Mouse (Mus musculus) bone marrow, adult 2 months (tissue): Measurements from ENCODE around the gene 2410131K14Rik. TPM values are rescaled to one million over a fixed set of nuclear protein-coding genes. Genes with fewer than 3 reads are reported as not detected.
A peak's percentile ranks its signal among the peaks of the same experiment; 100 is the strongest.

Experiments used
- H3K27ac ChIP-seq: fragments of 200-500 bp; 2 replicates; pipeline ENCODE4 v1.5.1; 2012; ENCODE audit warnings: low read depth, mild to moderate bottlenecking, control low read depth, inconsistent platforms, low read length; ENCODE audit not compliant: control insufficient read depth, poor library complexity, insufficient read depth
- H3K4me1 ChIP-seq: fragments of 200-500 bp; 2 replicates; pipeline ENCODE4 v1.6.1; 2011; ENCODE audit warnings: low read length; ENCODE audit not compliant: control insufficient read depth, insufficient read depth
- H3K4me3 ChIP-seq: fragments of 200-500 bp; replicated peaks from 2 replicates; pipeline ENCODE3; 2011; ENCODE audit warnings: mild to moderate bottlenecking, low read depth, low read length, control low read depth; ENCODE audit not compliant: control insufficient read depth
- CTCF ChIP-seq: fragments of 200-500 bp; IDR thresholded peaks from 2 replicates; pipeline ENCODE4 v1.5.1; 2011; ENCODE audit warnings: low read length, control low read depth; ENCODE audit not compliant: control insufficient read depth, insufficient read depth
- POLR2A ChIP-seq: fragments of 200-500 bp; IDR thresholded peaks from 2 replicates; pipeline ENCODE4 v1.6.1; 2011; ENCODE audit warnings: low read depth, mild to moderate bottlenecking, control low read depth, low read length, borderline replicate concordance; ENCODE audit not compliant: control insufficient read depth
- WGBS: fragments of 180-500 bp; shearing (Covaris S2); methylation state at CpG from one replicate; pipeline ENCODE4 v1.1.7; 2018; 5-methylcytosine and 5-hydroxymethylcytosine counted together
- polyA plus RNA-seq: library from polyadenylated mRNA; stranded (reverse); fragments of >200 nt; gene quantifications from 2 replicates; pipeline ENCODE4 v1.2.4, GENCODE M21; 2011; ENCODE audit warnings: low replicate concordance; ENCODE audit not compliant: missing spikeins, insufficient read depth, insufficient read length

The 2410131K14Rik gene
- polyA plus RNA-seq, result 0.57 and 3.1 TPM in 2 replicates

DNA sequence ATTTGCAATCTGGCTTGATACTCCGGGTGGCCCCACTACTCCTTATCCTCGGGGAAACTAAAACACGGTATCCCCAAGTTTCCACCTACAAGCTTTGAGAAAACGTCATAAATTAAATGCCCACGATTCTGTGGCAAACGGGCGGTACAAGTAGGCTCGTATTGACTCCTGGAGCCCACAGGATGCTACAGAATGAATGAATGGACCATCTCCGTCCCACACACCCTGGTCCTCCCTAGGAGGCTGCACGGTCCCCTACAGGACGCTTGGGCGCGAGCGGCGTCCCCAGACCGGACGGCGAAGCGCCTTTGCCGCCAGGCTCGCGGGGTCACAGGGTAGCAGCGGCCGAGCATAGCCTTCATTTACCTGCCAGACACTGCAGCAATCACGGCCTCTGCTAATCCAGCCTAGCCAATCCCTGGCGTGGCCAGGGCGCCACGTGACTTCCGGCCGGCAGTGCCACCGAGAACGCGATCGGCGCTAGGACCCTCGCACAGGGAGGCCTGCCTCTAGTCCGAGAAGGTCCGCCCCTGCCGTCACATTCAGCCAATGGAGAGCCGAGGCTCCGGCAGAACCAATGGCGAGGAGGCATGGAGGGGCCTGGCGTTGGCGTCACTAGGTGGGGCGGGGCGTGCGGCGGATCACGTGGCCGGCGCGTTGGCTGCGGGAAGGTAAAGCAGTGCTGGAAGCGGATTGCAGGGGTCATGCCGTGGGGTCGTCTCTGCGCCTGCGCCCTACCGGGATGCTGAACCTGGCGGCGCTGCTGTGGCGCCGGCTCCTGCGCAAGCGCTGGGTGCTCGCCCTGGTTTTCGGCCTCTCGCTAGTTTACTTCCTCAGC lies at the start of gene 2410131K14Rik, which contains the start of gene Rnft2:
2410131K14Rik (plus strand) TSS at position 622 of the 838 bp plus-strand sequence.
Rnft2 (minus strand) TSS at position 511 of the 838 bp plus-strand sequence.
- TF ChIP-seq POLR2A (peak; percentile 33; the same call in 1 of the 2 replicates), CTCF (no peak)
- Histone ChIP-seq H3K4me3 (peak within 1 kb of the TSS; percentile 84), H3K27ac (peak within 1 kb of the TSS; percentile 37; the same call in 1 of the 2 replicates), H3K4me1 (no peaks in the 10 kb centered on the region; the same call in 1 of the 2 replicates)
- under 1% methylated on average over 68 of the region's 68 CpGs for WGBS

- WGBS, result 74% methylated on average over 13 of the region's 13 CpGs
- no peak overlapping the region for H3K27ac ChIP-seq
- no peak overlapping the region for H3K4me3 ChIP-seq
- no peaks in the 10 kb centered on the region for H3K4me1 ChIP-seq
- TF ChIP-seq CTCF, result no peak
- TF ChIP-seq POLR2A, result no peak
Measured at GRCm38 (mm10) chr5:118197421-118197820, 47.6 kb upstream of the 2410131K14Rik start.

DNA sequence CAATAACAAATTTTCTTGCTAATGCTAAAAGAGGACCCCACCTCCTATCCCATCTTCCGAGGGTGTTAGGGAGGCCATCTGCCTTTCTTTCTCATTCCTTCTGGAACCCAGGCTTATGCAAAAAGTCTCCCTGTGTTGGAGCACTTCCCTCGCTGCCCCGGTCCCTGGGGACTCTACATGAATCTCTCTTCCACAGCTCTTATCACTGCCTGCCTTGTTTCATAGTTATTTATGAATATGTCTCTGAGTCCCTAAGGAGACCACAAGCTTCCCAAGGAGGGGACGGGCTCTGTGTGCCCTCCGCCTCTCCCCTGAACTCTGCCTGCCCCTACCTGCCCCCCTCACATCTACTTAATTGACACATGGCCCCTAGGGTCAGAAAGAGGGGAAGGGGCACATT lies 45.4 kb upstream of the 2410131K14Rik start:
- Histone ChIP-seq H3K4me3 (no peak overlapping the region), H3K27ac (no peak overlapping the region), H3K4me1 (no peaks in the 10 kb centered on the region)
- TF ChIP-seq POLR2A (no peak), CTCF (no peak)
- 82% methylated on average over 5 of the region's 5 CpGs for WGBS

DNA sequence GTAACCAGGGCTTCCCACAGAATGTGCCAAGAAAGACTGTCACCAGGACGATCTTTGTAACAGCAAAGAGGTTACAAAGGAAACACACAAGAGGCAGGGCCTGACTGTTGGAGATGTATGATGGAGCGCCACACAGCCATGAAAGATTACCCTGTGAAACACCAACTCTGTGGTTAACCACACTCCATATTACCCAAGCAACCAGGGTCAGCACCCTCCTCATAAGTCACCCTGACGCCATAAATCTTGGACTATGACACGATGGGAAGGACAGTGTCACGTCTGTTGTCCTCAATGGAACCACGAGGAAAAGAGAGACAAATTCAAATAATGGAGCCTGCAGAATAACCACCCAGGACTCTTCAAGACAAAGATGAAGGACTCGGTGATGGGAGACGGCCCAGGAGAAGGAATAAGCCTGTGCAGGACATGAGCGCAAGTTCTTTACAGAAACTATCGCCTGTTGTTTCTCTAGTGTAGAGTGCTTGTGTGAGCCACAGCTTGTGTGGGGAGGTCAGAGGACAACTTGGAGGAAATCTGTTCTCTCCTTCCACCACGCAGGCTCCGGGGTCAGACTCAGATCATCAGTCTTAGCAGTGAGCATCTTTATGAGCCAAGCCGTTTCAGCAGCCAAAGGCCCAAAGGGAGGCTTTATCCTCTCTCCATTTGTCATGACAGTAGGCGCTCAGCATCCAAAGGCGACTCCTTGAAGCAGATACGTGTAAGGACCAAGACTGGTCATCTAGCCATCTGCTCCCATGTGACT lies 40.2 kb upstream of the 2410131K14Rik start:
- TF ChIP-seq POLR2A, result no peak
- 39% methylated on average over 16 of the region's 16 CpGs for WGBS

GRCm38 (mm10) chr5:118205852-118206251 lies 39.2 kb upstream of the 2410131K14Rik start:
- no peak overlapping the region for H3K27ac ChIP-seq
- WGBS, result 76% methylated on average over 8 of the region's 8 CpGs
- H3K4me3 ChIP-seq, result no peak overlapping the region
- no peaks in the 10 kb centered on the region for H3K4me1 ChIP-seq
- TF ChIP-seq POLR2A (no peak), CTCF (no peak)

More for the DNA sequence above, 40.2 kb upstream of the 2410131K14Rik start:
- Histone ChIP-seq H3K27ac (no peak overlapping the region), H3K4me1 (no peaks in the 10 kb centered on the region), H3K4me3 (no peak overlapping the region)

DNA sequence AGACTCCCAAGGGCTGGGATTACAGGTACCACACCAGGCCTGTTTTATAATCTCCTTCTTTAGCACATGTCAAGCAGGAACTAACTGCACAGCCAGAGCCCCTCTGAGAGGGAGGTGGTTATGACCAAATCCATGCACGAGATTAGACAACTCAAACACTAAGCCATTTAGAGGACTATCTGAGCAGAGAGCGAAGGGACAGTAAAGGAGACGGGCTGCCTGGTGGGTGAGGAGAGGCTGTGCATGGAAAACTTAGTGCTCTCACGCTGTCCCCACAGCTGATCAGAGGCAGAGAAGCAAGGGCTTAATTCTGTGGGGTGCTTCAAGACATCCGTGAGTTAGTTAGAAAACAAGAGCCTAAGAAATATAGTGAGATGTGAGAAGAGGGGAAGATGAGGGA lies 31.0 kb upstream of the 2410131K14Rik start:
- Histone ChIP-seq H3K4me1 (no peaks in the 10 kb centered on the region), H3K4me3 (no peak overlapping the region), H3K27ac (no peak overlapping the region)
- no peak for TF ChIP-seq POLR2A
- no peak for TF ChIP-seq CTCF
- 35% methylated on average over 5 of the region's 5 CpGs for WGBS

DNA sequence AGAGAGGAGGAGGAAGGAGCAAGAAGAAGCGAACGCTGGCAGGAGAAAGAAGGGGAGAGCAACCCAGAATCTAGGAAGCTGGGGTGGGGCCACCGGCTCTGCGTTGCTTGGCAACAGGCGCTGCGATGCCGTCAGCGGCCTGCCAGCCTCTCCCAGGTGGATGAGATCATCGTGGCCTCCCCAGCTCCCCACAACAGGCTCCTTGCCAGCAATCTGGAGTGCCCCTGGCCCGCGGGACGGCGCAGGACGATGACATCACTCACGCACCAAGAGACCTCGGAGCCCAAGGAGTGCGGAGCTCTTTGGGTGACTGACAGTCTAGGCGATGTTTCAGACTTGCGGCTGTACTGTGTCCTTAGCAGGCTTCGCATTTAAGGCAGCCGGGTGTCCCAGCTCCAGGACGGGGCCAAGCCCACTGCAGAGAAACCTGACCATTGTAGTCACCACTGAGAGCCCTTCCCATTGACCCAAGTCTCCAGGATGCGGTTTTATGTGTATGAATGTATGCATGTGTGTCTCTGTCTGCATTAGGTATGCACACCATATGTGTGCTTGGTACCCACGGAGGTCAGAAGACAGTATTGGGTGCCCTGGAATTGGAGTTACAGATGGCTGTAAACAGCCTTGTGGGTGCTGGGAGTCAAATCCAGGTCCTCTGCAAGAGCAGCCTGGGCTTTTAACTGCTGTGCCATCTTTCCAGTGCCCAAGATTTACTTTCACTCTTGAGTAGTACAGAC lies 30.4 kb upstream of the 2410131K14Rik start:
- no peak overlapping the region for H3K27ac ChIP-seq
- no peak for TF ChIP-seq POLR2A
- TF ChIP-seq CTCF, result no peak
- no peaks in the 10 kb centered on the region for H3K4me1 ChIP-seq
- no peak overlapping the region for H3K4me3 ChIP-seq
- 12% methylated on average over 24 of the region's 24 CpGs for WGBS

DNA sequence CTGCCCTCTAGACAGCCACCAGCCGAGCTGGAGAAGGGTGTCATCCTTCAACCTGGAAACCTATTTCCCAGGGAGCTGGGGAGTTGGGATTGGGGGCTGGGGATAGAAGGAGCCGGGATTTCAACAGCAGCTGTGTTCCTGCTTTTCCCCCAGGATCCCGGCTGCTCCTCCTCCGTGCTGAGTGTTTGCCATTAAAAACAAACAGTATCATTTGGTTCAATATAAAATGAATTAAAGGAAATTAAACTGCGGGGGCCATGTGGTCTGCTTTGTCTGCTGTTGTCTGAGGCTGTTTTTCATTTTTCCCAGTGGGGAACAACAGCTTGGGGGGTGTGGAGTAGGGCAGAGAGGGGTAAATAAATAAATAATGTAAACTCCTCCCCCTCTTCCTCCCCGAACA lies 27.6 kb upstream of the 2410131K14Rik start:
- TF ChIP-seq POLR2A, result no peak
- no peak for TF ChIP-seq CTCF
- Histone ChIP-seq H3K4me1 (no peaks in the 10 kb centered on the region), H3K4me3 (no peak overlapping the region), H3K27ac (no peak overlapping the region)
- whole genome bisulfite sequencing, result 72% methylated on average over 6 of the region's 6 CpGs
